In genomic region chr4:152151451-152151965, GRCm38 (mm10) we compare ENCODE assay signal across 10 mouse cellular contexts. TPM values are rescaled to one million over a fixed set of nuclear protein-coding genes. Genes with fewer than 3 reads are reported as not detected.
DNase-seq lines count a peak whose midpoint lies in the region; ATAC-seq lines count a peak whose summit lies in the region.
"Had no signal": no experiment of that assay in that cellular context is flagged by ENCODE, and none has a peak within 500 bp of the region (broad histone marks: within the 10 kb centered on the region; RNA-seq: fewer than 3 reads in every experiment).

No protein-coding gene starts in this region.

- no peaks in the 10 kb centered on the region for H3K36me3 ChIP-seq in heart, embryonic 14.5 days (ENCODE audit: control insufficient read depth, insufficient read depth, low read length)
- H3K36me3 ChIP-seq in hindbrain, embryonic 15.5 days = no peaks in the 10 kb centered on the region
- no peaks in the 10 kb centered on the region for H3K36me3 ChIP-seq in midbrain, embryonic 13.5 days

- no peaks in the 10 kb centered on the region for H3K9me3 ChIP-seq in heart, embryonic 14.5 days (ENCODE audit: control insufficient read depth, low read length)
- no peaks in the 10 kb centered on the region for H3K9me3 ChIP-seq in hindbrain, embryonic 15.5 days
- no peaks in the 10 kb centered on the region for H3K9me3 ChIP-seq in midbrain, embryonic 13.5 days

- WGBS in heart, embryonic 14.5 days = 22% methylated on average over 7 of the region's 7 CpGs
- 23% methylated on average over 7 of the region's 7 CpGs for WGBS in hindbrain, embryonic 15.5 days
- 20% methylated on average over 7 of the region's 7 CpGs for WGBS in midbrain, embryonic 13.5 days

- peak overlapping the region; percentile 18; the same call in 1 of the 2 replicates for H3K9ac ChIP-seq in heart, embryonic 14.5 days (ENCODE audit: low read length)
- H3K9ac ChIP-seq in hindbrain, embryonic 15.5 days = no peak overlapping the region
- no peak overlapping the region for H3K9ac ChIP-seq in midbrain, embryonic 13.5 days (replicated peaks)

- H3K4me1 ChIP-seq in heart, embryonic 14.5 days (ENCODE audit: control insufficient read depth in 2 of 2, insufficient read depth in 2 of 2, low read length in 2 of 2) = peaks cover 0 to 14% of the 10 kb centered on the region in 2 experiments; a peak in 3 of 4 replicates
- no peaks in the 10 kb centered on the region for H3K4me1 ChIP-seq in brown adipose tissue, adult 24 weeks (ENCODE audit: control insufficient read depth, insufficient read depth, insufficient read length, low read length)
- H3K4me1 ChIP-seq in hindbrain, embryonic 15.5 days (replicated peaks) = peaks cover 13% of the 10 kb centered on the region
- peaks cover 16% of the 10 kb centered on the region for H3K4me1 ChIP-seq in midbrain, embryonic 13.5 days (replicated peaks)

- no peak for ATAC-seq in heart, embryonic 14.5 days (ENCODE audit: insufficient number of reproducible peaks, insufficient read depth, low FRiP score, low read depth)
- no peak for ATAC-seq in hindbrain, embryonic 15.5 days (ENCODE audit: low FRiP score, low read depth)
- 0 out of 2 replicates have a peak, but pooled peaks have one; percentile 5 for ATAC-seq in midbrain, embryonic 13.5 days

- H3K4me3 ChIP-seq in heart, embryonic 14.5 days (ENCODE audit: control insufficient read depth in 1 of 2, insufficient read depth in 1 of 2, low read depth in 1 of 2, low read length in 2 of 2) = peak overlapping the region; percentile 44 to 50
- peak overlapping the region; percentile 49; the same call in 1 of the 2 replicates for H3K4me3 ChIP-seq in brown adipose tissue, adult 24 weeks (ENCODE audit: insufficient read depth, low read depth, low read length)
- H3K4me3 ChIP-seq in hindbrain, embryonic 15.5 days = peak overlapping the region; percentile 25
- peak overlapping the region; percentile 29 for H3K4me3 ChIP-seq in midbrain, embryonic 13.5 days (replicated peaks)

- no peak overlapping the region for H3K27ac ChIP-seq in heart, embryonic 14.5 days (replicated peaks in 1 of 2; ENCODE audit: control insufficient read depth in 1 of 2, insufficient read depth in 1 of 2, low read depth in 2 of 2, low read length in 2 of 2)
- no peak overlapping the region for H3K27ac ChIP-seq in brown adipose tissue, adult 24 weeks (replicated peaks; ENCODE audit: low read depth, low read length)
- no peak overlapping the region for H3K27ac ChIP-seq in hindbrain, embryonic 15.5 days (replicated peaks)
- H3K27ac ChIP-seq in midbrain, embryonic 13.5 days = no peak overlapping the region

- peak overlapping the region; percentile 80 for H3K4me2 ChIP-seq in heart, embryonic 14.5 days (ENCODE audit: low read length)
- H3K4me2 ChIP-seq in hindbrain, embryonic 15.5 days = peak overlapping the region; percentile 48
- peak overlapping the region; percentile 53 for H3K4me2 ChIP-seq in midbrain, embryonic 13.5 days (replicated peaks)

- DNase-seq in heart, postnatal 4 days = no peak
- DNase-seq in cerebellum, postnatal 25 days = no peak
- DNase-seq in cerebellum, adult 11 months = no peak
- no peak for DNase-seq in adrenal gland, adult 18-20 months (ENCODE audit: low spot score in 2 of 2)
- DNase-seq: cerebellum, adult 11-12 months; kidney, adult 8-10 months had no signal

- peaks cover 55% of the 10 kb centered on the region for H3K27me3 ChIP-seq in heart, embryonic 14.5 days (ENCODE audit: control insufficient read depth, insufficient read depth, low read length)
- peaks cover 66% of the 10 kb centered on the region for H3K27me3 ChIP-seq in hindbrain, embryonic 15.5 days
- H3K27me3 ChIP-seq in midbrain, embryonic 13.5 days = peaks cover 78% of the 10 kb centered on the region

RNA-seq across cellular contexts. Expression of gene Espn, which starts 0.7 kb away (rescaled TPM):
- 0.63 and 0.76 TPM in 2 replicates for polyA plus RNA-seq in heart, embryonic 14.5 days (2014; fragmentation: Nextera tagmentation; extraction: Ambion mirVana)
- 1 to 10 TPM; 1.5 to 1.8 TPM for total RNA-seq in heart, postnatal 4 days (2021)
- 1.0 TPM in 1 of 2 replicates, not detected in the other for polyA plus RNA-seq in brown adipose tissue, adult 24 weeks (2012; ENCODE audit: insufficient read depth, insufficient read length, missing spikeins)
- 0.29 and 0.31 TPM in 2 replicates for polyA plus RNA-seq in hindbrain, embryonic 15.5 days (2015; fragmentation: Nextera tagmentation; extraction: Ambion mirVana)
- polyA plus RNA-seq in midbrain, embryonic 13.5 days (2015; fragmentation: Nextera tagmentation; extraction: Ambion mirVana) = 0.07 TPM in 1 of 2 replicates, not detected in the other
- total RNA-seq in adrenal gland, adult 18-20 months (2021) = 1 to 10 TPM; 1.9 to 3.3 TPM

RNA-seq across cellular contexts. Expression of gene Hes2, which starts 7.2 kb away (rescaled TPM):
- polyA plus RNA-seq in heart, embryonic 14.5 days (2014; fragmentation: Nextera tagmentation; extraction: Ambion mirVana) = not detected in 2 replicates
- total RNA-seq in heart, postnatal 4 days (2021) = not detected
- polyA plus RNA-seq in brown adipose tissue, adult 24 weeks (2012; ENCODE audit: insufficient read depth, insufficient read length, missing spikeins) = not detected in 2 replicates
- not detected in 2 replicates for polyA plus RNA-seq in hindbrain, embryonic 15.5 days (2015; fragmentation: Nextera tagmentation; extraction: Ambion mirVana)
- 0.26 and 0.28 TPM in 2 replicates for polyA plus RNA-seq in midbrain, embryonic 13.5 days (2015; fragmentation: Nextera tagmentation; extraction: Ambion mirVana)
- not detected for total RNA-seq in adrenal gland, adult 18-20 months (2021)

RNA-seq across cellular contexts. Expression of gene Acot7, which starts 26.4 kb away (rescaled TPM):
- 62.8 and 72.9 TPM in 2 replicates for polyA plus RNA-seq in heart, embryonic 14.5 days (2014; fragmentation: Nextera tagmentation; extraction: Ambion mirVana)
- 10 to 100 TPM; 54.3 to 58.4 TPM for total RNA-seq in heart, postnatal 4 days (2021)
- polyA plus RNA-seq in brown adipose tissue, adult 24 weeks (2012; ENCODE audit: insufficient read depth, insufficient read length, missing spikeins) = 15.6 and 19.4 TPM in 2 replicates
- polyA plus RNA-seq in hindbrain, embryonic 15.5 days (2015; fragmentation: Nextera tagmentation; extraction: Ambion mirVana) = 427 and 433 TPM in 2 replicates
- 206 and 218 TPM in 2 replicates for polyA plus RNA-seq in midbrain, embryonic 13.5 days (2015; fragmentation: Nextera tagmentation; extraction: Ambion mirVana)
- 10 to 100 TPM; 45.7 to 54.0 TPM for total RNA-seq in adrenal gland, adult 18-20 months (2021)

RNA-seq across cellular contexts. Expression of gene Tnfrsf25, which starts 35.8 kb away (rescaled TPM):
- 0.34 and 0.43 TPM in 2 replicates for polyA plus RNA-seq in heart, embryonic 14.5 days (2014; fragmentation: Nextera tagmentation; extraction: Ambion mirVana)
- total RNA-seq in heart, postnatal 4 days (2021) = 1 to 10 TPM in 1 of 2 experiments, under 1 TPM in 1; 0.88 to 2.2 TPM
- polyA plus RNA-seq in brown adipose tissue, adult 24 weeks (2012; ENCODE audit: insufficient read depth, insufficient read length, missing spikeins) = 1.9 TPM in 1 of 2 replicates, not detected in the other
- polyA plus RNA-seq in hindbrain, embryonic 15.5 days (2015; fragmentation: Nextera tagmentation; extraction: Ambion mirVana) = 0.97 and 1.8 TPM in 2 replicates
- polyA plus RNA-seq in midbrain, embryonic 13.5 days (2015; fragmentation: Nextera tagmentation; extraction: Ambion mirVana) = 0.87 and 0.97 TPM in 2 replicates
- 1 to 10 TPM; 1.3 to 2.8 TPM for total RNA-seq in adrenal gland, adult 18-20 months (2021)
